Mouse (Mus musculus) embryonic fibroblast, embryonic 13.5 days (primary cell): Measurements from ENCODE around the gene Gm42791.

Experiments used
- CTCF ChIP-seq: IDR thresholded peaks from 2 replicates; pipeline ENCODE4 v1.5.1; 2011; ENCODE audit warnings: mild to moderate bottlenecking, control low read depth, low read length, moderate library complexity, borderline replicate concordance; ENCODE audit not compliant: insufficient read depth
- POLR2A ChIP-seq: IDR thresholded peaks from 2 replicates; pipeline ENCODE4 v1.6.1; 2011; ENCODE audit warnings: low read depth, mild to moderate bottlenecking, control low read depth, low read length, moderate library complexity

- no peak for TF ChIP-seq CTCF
- no peak for TF ChIP-seq POLR2A
Measured at GRCm38 (mm10) chr5:148888032-148888431, 106.9 kb downstream of the Gm42791 start.
